Mouse (Mus musculus): ENCODE data around the gene Ceacam1.
"Not testable (repeated sequence)": the region's sequence is repeated elsewhere in the genome, so short reads cannot be mapped to it uniquely, and the experiment has no call there.

Gene Ceacam1

GRCm38 (mm10) chr7:25477091-25477751 is at the start of gene Ceacam1:
TSS of gene Ceacam1 (minus strand) at chr7:25477603.
- not testable (repeated sequence) for DNase-seq (ENCODE audit: low spot score)

- not testable (repeated sequence) for DNase-seq (ENCODE audit: low spot score)
Measured at GRCm38 (mm10) chr7:25516070-25516777, 38.8 kb upstream of the Ceacam1 start.

- not testable (repeated sequence) for DNase-seq (ENCODE audit: low spot score)
Measured at GRCm38 (mm10) chr7:25515667-25516066, 38.3 kb upstream of the Ceacam1 start.

GRCm38 (mm10) chr7:25509925-25510324 is 32.5 kb upstream of the Ceacam1 start:
- DNase-seq (ENCODE audit: low spot score) = no peak

- no peak for DNase-seq (ENCODE audit: low spot score)
Measured at GRCm38 (mm10) chr7:25494649-25495048, 17.2 kb upstream of the Ceacam1 start.

GRCm38 (mm10) chr7:25490698-25491097 is 13.3 kb upstream of the Ceacam1 start:
- DNase-seq (ENCODE audit: low spot score) = not testable (repeated sequence)

- DNase-seq (ENCODE audit: low spot score) = not testable (repeated sequence)
Measured at GRCm38 (mm10) chr7:25489382-25489781, 12.0 kb upstream of the Ceacam1 start.

- no peak for DNase-seq (ENCODE audit: low spot score)
Measured at GRCm38 (mm10) chr7:25486186-25486585, 8.8 kb upstream of the Ceacam1 start.

- no peak for DNase-seq (ENCODE audit: low spot score)
Measured at GRCm38 (mm10) chr7:25485061-25485460, 7.7 kb upstream of the Ceacam1 start.

GRCm38 (mm10) chr7:25483133-25483735 is 5.8 kb upstream of the Ceacam1 start:
- no peak for DNase-seq (ENCODE audit: low spot score)

- not testable (repeated sequence) for DNase-seq (ENCODE audit: low spot score)
Measured at GRCm38 (mm10) chr7:25480791-25481190, 3.4 kb upstream of the Ceacam1 start.

- no peak for DNase-seq (ENCODE audit: low spot score)
Measured at GRCm38 (mm10) chr7:25479440-25479839, 2.0 kb upstream of the Ceacam1 start.

GRCm38 (mm10) chr7:25477752-25478093 is 320 bp upstream of the Ceacam1 start:
- not testable (repeated sequence) for DNase-seq (ENCODE audit: low spot score)

GRCm38 (mm10) chr7:25471821-25472220 is 5.6 kb downstream of the Ceacam1 start:
- DNase-seq (ENCODE audit: low spot score) = not testable (repeated sequence)

- not testable (repeated sequence) for DNase-seq (ENCODE audit: low spot score)
Measured at GRCm38 (mm10) chr7:25465586-25465985, 11.8 kb downstream of the Ceacam1 start.

GRCm38 (mm10) chr7:25465010-25465409 is 12.4 kb downstream of the Ceacam1 start:
- DNase-seq (ENCODE audit: low spot score) = no peak

- not testable (repeated sequence) for DNase-seq (ENCODE audit: low spot score)
Measured at GRCm38 (mm10) chr7:25462033-25462337, 15.4 kb downstream of the Ceacam1 start.

GRCm38 (mm10) chr7:25461336-25462032 is 15.9 kb downstream of the Ceacam1 start:
- DNase-seq (ENCODE audit: low spot score) = peak; percentile 7

GRCm38 (mm10) chr7:25452103-25452502 is 25.3 kb downstream of the Ceacam1 start:
- DNase-seq (ENCODE audit: low spot score) = no peak

- no peak for DNase-seq (ENCODE audit: low spot score)
Measured at GRCm38 (mm10) chr7:25449913-25450890, 27.2 kb downstream of the Ceacam1 start.

- no peak for DNase-seq (ENCODE audit: low spot score)
Measured at GRCm38 (mm10) chr7:25440816-25441153, 36.6 kb downstream of the Ceacam1 start.
